Mouse (Mus musculus): Measurements from ENCODE around the gene Gls2.

GRCm38 (mm10) chr10:128218387-128219117 lies 24.3 kb downstream of the Gls2 start:
- TF ChIP-seq CTCF (IDR thresholded peaks at IDR 0.05; ENCODE audit: low read depth) = no peak
- no peak for TF ChIP-seq EP300 (IDR thresholded peaks at IDR 0.05; ENCODE audit: low read depth)

Data from heart, postnatal 0 days (tissue).